Mouse (Mus musculus) midbrain, embryonic 16.5 days (tissue): ENCODE data around the gene Cldn12. TPM values are rescaled to one million over a fixed set of nuclear protein-coding genes. Genes with fewer than 3 reads are reported as not detected.
A peak's percentile ranks its signal among the peaks of the same experiment; 100 is the strongest.

ENCODE experiments used
- ATAC-seq: fragments of 200-750 bp; cut with Nextera tagmentation; 2 replicates; pipeline ENCODE4 v1.8.0; 2017; ENCODE audit warnings: moderate TSS enrichment
- H3K27ac ChIP-seq: fragments of 300-500 bp; sonication (generic); 2 replicates; pipeline ENCODE4 v1.5.1; 2014; ENCODE audit warnings: mild to moderate bottlenecking, low read length, mixed read lengths
- H3K27me3 ChIP-seq: fragments of 300-500 bp; sonication (generic); 2 replicates; pipeline ENCODE4 v1.6.1; 2014; ENCODE audit warnings: low read depth, low read length, mixed read lengths; ENCODE audit not compliant: control insufficient read depth, insufficient read depth
- H3K36me3 ChIP-seq: fragments of 300-500 bp; sonication (generic); 2 replicates; pipeline ENCODE4 v1.6.1; 2014; ENCODE audit warnings: mild to moderate bottlenecking, low read length, moderate library complexity, mixed read lengths; ENCODE audit not compliant: control insufficient read depth, insufficient read depth
- H3K4me1 ChIP-seq: fragments of 300-500 bp; sonication (generic); 2 replicates; pipeline ENCODE4 v1.6.1; 2014; ENCODE audit warnings: mild to moderate bottlenecking, low read length, mixed read lengths; ENCODE audit not compliant: control insufficient read depth, insufficient read depth
- H3K4me2 ChIP-seq: fragments of 300-500 bp; sonication (generic); 2 replicates; pipeline ENCODE4 v1.6.1; 2014; ENCODE audit warnings: mild to moderate bottlenecking, low read length, mixed read lengths
- H3K4me3 ChIP-seq: fragments of 300-500 bp; sonication (generic); 2 replicates; pipeline ENCODE4 v1.5.1; 2014; ENCODE audit warnings: low read depth, mild to moderate bottlenecking, low read length, moderate library complexity, mixed read lengths
- H3K9ac ChIP-seq: fragments of 300-500 bp; sonication (generic); 2 replicates; pipeline ENCODE4 v1.6.1; 2014; ENCODE audit warnings: low read depth, low read length, mixed read lengths
- H3K9me3 ChIP-seq: fragments of 300-500 bp; sonication (generic); replicated peaks from 2 replicates; pipeline ENCODE4 v1.6.1; 2014; ENCODE audit warnings: mild to moderate bottlenecking, low read length, mixed read lengths; ENCODE audit not compliant: control insufficient read depth, poor library complexity, severe bottlenecking
- WGBS: fragments of 180-500 bp; shearing (Covaris S2); extraction: QIAGEN DNeasy Blood & Tissue Kit; methylation state at CpG from one replicate; pipeline ENCODE4 v1.1.7; 2014; 5-methylcytosine and 5-hydroxymethylcytosine counted together
- polyA plus RNA-seq: library from polyadenylated mRNA; unstranded; fragments of >200 nt; fragmentation: Nextera tagmentation; extraction: Ambion mirVana; gene quantifications from 2 replicates; pipeline ENCODE4 v1.2.1, GENCODE M21; 2015

Gene Cldn12
- polyA plus RNA-seq, 1 experiment from 2014 or later = 19.4 TPM

DNA sequence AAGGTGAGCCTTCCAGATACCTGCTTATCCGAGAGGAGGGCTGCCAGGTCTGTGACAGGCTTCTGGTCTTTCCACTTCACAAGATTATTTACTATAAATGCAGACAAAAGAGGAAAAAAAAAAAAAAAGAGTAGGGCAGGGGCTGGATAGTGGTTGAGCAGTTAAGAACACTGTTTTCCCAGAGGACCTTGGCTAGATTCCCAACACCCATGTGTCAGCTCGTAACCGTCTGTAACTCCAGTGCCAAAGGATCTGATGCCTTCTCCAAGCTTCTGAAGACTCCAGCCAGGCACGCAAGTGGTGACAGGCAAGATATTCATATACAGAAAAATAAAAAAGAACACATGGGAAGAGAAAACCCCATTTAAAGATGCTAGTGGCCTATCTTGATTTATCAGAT, 11.4 kb downstream of the Cldn12 start:
- Histone ChIP-seq H3K4me1 (peaks cover 4% of the 10 kb centered on the region; the same call in 1 of the 2 replicates), H3K9ac (no peak overlapping the region), H3K27me3 (no peaks in the 10 kb centered on the region), H3K36me3 (no peaks in the 10 kb centered on the region), H3K4me2 (no peak overlapping the region), H3K27ac (no peak overlapping the region), H3K9me3 (no peaks in the 10 kb centered on the region), H3K4me3 (no peak overlapping the region)
- ATAC-seq = no peak
- 89% methylated on average over 4 of the region's 4 CpGs for WGBS

DNA sequence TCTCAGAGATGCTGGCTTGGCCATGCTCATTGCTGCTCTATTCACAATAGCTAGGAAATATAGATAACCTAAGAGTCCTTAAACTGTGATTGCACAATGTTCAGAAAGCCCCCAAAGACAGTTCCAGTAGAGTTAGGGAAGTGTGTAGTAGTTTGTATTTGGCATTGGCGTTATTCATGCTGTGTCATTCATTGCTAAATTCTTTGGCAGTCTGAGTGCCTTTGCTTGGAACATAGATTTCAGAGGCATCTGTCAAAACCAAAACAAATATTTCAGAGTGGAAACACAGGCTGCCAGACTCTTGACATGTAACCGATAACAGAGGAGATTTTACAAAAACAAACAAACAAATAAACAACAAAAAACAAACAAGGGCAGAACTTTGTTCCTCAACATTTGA, 13.2 kb downstream of the Cldn12 start:
- no peaks in the 10 kb centered on the region for H3K27me3 ChIP-seq
- H3K4me1 ChIP-seq = no peaks in the 10 kb centered on the region
- no peak overlapping the region for H3K4me3 ChIP-seq
- H3K9me3 ChIP-seq = no peaks in the 10 kb centered on the region
- H3K36me3 ChIP-seq = no peaks in the 10 kb centered on the region
- H3K9ac ChIP-seq = no peak overlapping the region
- no peak overlapping the region for H3K4me2 ChIP-seq
- no peak for ATAC-seq
- H3K27ac ChIP-seq = no peak overlapping the region
- 90% methylated on average over 2 of the region's 2 CpGs for WGBS

DNA sequence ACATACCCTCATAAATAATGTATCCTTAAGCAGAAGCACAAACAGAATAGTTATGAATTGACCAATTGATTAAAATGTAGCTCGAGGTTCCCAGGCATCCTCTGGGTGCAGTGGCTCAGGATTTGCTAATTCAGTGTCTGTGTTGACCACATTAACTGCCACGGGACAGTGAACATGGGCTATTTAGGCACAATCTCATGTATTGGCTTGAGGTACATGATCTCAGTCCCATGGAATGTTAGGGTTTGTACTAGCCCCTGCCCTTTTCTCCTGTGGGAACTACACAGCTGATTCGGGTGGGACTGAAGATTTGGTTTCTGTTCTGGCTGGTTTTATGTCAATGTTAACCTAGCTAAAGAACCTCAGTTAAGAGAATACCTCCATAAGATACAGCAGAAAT, 18.4 kb downstream of the Cldn12 start:
- Histone ChIP-seq H3K4me3 (no peak overlapping the region), H3K27ac (no peak overlapping the region), H3K36me3 (no peaks in the 10 kb centered on the region), H3K9ac (no peak overlapping the region), H3K9me3 (no peaks in the 10 kb centered on the region), H3K27me3 (no peaks in the 10 kb centered on the region), H3K4me2 (no peak overlapping the region), H3K4me1 (no peaks in the 10 kb centered on the region)
- WGBS = 35% methylated on average over 3 of the region's 3 CpGs
- ATAC-seq = 0 out of 2 replicates have a peak, but pooled peaks have one; percentile 3

DNA sequence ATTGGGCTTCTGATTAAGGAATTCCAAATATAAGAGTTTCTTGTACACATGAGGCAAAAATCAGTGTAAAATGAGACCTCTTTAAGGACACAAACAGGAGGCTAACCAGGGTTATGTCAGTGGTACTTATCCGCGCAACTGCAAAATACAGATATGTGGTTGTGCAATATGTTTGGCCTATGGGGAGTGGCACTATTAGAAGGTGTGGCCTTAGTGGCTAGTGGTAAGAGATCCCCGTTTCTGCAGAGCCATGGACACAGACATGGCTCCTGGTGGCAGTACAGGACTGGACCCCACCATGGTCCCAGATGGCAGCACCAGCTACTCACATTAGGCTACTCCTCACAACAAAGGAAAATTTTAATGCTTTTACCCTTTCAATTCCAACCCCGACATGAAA, 19.7 kb downstream of the Cldn12 start:
- Histone ChIP-seq H3K9me3 (no peaks in the 10 kb centered on the region), H3K27ac (no peak overlapping the region), H3K9ac (no peak overlapping the region), H3K27me3 (no peaks in the 10 kb centered on the region), H3K4me2 (no peak overlapping the region), H3K4me3 (no peak overlapping the region), H3K36me3 (no peaks in the 10 kb centered on the region), H3K4me1 (no peaks in the 10 kb centered on the region)
- ATAC-seq = peak; percentile 58; the same call in 1 of the 2 replicates
- 89% methylated on average over 4 of the region's 4 CpGs for WGBS

DNA sequence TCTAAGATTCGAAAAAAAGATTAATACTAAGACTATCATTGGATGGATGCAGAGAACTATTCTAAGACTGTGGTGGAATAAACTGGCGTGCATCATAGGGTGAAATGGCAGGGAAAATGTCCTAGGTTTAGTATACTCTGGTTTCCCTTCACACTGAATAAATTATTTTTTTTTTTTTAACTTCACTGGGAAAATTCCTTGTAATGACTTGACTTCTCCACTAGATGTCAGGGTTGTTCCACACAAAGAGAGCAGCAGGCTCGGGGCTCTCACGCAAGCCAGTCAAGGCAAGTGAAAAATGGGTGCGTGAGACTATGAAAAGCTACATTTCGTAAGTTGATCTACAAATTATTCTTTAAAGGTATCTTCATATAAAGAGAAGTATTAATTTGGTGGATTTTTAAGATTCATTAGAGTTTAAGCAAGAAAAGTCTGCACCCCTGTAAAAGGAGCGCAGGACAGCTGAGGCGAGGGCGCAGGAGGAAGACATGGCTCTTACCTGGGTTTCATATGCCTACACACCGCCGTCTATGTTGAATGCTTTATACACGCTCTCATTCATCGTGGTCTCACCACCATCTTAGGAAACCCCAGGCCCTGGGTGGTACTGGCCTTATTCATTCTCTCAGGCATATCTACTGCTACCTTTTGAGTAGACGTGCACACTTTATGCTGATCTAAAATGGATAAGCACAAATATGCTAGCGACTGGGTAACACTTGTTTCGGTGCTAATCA, 20.3 kb downstream of the Cldn12 start:
- Histone ChIP-seq H3K27me3 (no peaks in the 10 kb centered on the region), H3K4me1 (no peaks in the 10 kb centered on the region), H3K36me3 (no peaks in the 10 kb centered on the region), H3K27ac (no peak overlapping the region), H3K9ac (no peak overlapping the region), H3K9me3 (no peaks in the 10 kb centered on the region), H3K4me2 (no peak overlapping the region), H3K4me3 (no peak overlapping the region)
- peak; percentile 79 for ATAC-seq
- 44% methylated on average over 16 of the region's 16 CpGs for WGBS

DNA sequence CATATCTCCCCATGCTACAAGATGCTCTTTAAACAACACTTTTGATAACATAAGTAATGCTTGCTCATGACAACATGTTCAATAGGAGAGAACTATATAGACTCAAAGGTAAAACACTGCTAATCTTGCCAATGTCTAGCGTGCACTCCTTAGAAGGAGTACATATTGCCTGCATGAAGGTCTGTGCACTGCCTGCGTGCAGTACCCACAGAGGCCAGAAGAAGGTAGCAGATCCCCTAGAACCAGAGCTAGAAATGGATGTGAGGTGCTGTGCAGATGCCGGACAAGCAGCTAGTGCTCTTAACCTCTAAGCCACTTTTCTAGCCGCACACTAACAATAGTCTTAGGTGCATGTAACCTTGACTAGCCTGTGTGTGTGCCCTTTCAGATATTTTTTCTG, 22.6 kb downstream of the Cldn12 start:
- H3K27ac ChIP-seq = no peak overlapping the region
- no peak overlapping the region for H3K9ac ChIP-seq
- 97% methylated on average over 4 of the region's 4 CpGs for WGBS

DNA sequence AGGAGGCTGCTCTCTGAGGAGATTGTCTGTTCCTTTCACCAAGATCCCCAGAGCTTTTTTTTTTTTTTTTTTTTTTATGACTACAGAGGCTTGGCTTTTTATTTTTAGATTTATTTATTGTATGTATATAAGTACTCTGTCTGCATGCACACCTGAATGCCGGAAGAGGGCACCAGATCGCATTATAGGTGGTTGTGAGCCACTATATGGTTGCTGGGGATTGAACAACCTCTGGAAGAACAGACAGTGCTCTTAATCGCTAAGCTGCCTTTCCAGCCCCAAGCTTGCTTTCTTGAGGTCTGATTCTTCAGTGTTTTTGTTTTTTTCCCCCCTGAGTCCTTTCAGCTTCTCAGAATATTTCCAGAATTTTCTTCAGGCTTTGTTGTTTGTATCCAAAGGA, 28.7 kb downstream of the Cldn12 start:
- ATAC-seq = no peak
- Histone ChIP-seq H3K36me3 (no peaks in the 10 kb centered on the region), H3K4me2 (no peak overlapping the region), H3K4me1 (no peaks in the 10 kb centered on the region), H3K27me3 (no peaks in the 10 kb centered on the region), H3K9me3 (no peaks in the 10 kb centered on the region), H3K27ac (no peak overlapping the region), H3K4me3 (no peak overlapping the region), H3K9ac (no peak overlapping the region)
- WGBS = 38% methylated on average over 3 of the region's 3 CpGs

More for the DNA sequence above, 22.6 kb downstream of the Cldn12 start:
- ATAC-seq = no peak
- H3K36me3 ChIP-seq = no peaks in the 10 kb centered on the region
- H3K4me3 ChIP-seq = no peak overlapping the region
- no peaks in the 10 kb centered on the region for H3K9me3 ChIP-seq
- no peak overlapping the region for H3K4me2 ChIP-seq
- no peaks in the 10 kb centered on the region for H3K4me1 ChIP-seq
- no peaks in the 10 kb centered on the region for H3K27me3 ChIP-seq

DNA sequence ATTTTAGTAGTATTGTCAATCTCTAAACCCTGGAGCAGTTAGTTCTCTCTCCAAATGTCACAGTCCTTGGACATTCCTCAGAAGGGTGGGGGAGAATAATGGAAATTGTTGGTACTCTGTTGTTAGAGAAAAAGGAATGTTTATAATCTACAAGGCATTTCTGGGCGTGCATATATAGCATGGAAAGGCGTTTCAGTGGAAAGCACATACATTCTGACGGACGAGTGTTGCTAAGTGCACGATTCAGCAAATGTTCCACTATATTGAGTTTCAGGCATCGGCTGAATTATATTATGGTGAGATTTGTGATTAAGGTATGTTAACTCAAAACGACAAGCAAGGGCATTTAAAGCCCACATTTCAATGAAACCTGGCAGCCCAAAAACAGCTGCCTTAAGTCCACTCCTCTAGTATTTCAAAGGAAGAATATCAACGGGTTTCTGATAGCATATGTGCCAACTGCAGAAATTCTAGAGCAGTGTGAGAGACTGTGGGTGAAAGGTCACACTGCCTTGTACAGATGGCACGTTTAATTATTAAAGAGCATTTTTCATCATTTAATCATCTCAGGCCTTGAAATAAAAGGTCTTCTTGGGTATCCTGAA, 31.4 kb downstream of the Cldn12 start:
- no peak for ATAC-seq
- no peaks in the 10 kb centered on the region for H3K36me3 ChIP-seq
- WGBS = 72% methylated on average over 9 of the region's 9 CpGs

DNA sequence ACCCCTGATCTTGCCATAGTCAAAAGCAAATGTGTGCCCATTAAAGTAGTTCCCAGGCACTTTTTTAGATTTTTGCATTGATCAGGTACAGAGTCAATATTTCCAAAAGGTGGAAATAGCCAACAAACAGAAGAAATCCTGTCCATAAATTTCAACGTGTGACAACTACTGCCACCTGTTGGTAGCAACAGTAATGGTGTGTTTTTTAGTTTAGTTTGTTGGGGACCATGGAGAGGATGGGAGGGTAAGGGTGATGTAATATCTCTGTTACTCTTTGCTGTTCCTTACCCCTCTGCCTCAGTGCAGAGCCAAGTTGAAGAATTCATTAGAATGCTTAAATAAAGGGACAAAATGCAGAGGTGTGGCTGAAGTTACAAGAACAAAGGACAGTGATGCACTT, 33.1 kb downstream of the Cldn12 start:
- 8% methylated on average over 1 of the region's 1 CpGs for WGBS
- Histone ChIP-seq H3K4me3 (no peak overlapping the region), H3K36me3 (no peaks in the 10 kb centered on the region), H3K4me1 (no peaks in the 10 kb centered on the region), H3K27ac (no peak overlapping the region), H3K9me3 (no peaks in the 10 kb centered on the region), H3K27me3 (no peaks in the 10 kb centered on the region; the same call in 1 of the 2 replicates), H3K4me2 (no peak overlapping the region), H3K9ac (no peak overlapping the region)
- no peak for ATAC-seq

More for the DNA sequence above, 31.4 kb downstream of the Cldn12 start:
- H3K4me1 ChIP-seq = no peaks in the 10 kb centered on the region
- no peaks in the 10 kb centered on the region; the same call in 1 of the 2 replicates for H3K27me3 ChIP-seq
- no peak overlapping the region for H3K27ac ChIP-seq
- no peak overlapping the region for H3K4me2 ChIP-seq
- no peaks in the 10 kb centered on the region for H3K9me3 ChIP-seq
- H3K9ac ChIP-seq = no peak overlapping the region
- no peak overlapping the region for H3K4me3 ChIP-seq
